Mouse (Mus musculus): ENCODE measurements at regions not wholly inside any gene's neighbourhood (a gene's known extent, or its start where the extent isn't known, plus 50 kb on each side); places are given as distances from the start of the nearest gene placed in this dataset.
"Not testable (repeated sequence)": the region's sequence is repeated elsewhere in the genome, so short reads cannot be mapped to it uniquely, and the experiment has no call there.

GRCm38 (mm10) chr5:39335321-39335720 is 420.0 kb downstream of the Hs3st1 start:
- DNase-seq (ENCODE audit: low spot score), result no peak

GRCm38 (mm10) chr5:39334241-39334640 is 421.0 kb downstream of the Hs3st1 start:
- no peak for DNase-seq (ENCODE audit: low spot score)

- no peak for DNase-seq (ENCODE audit: low spot score)
These were observed 429.9 kb downstream of the Hs3st1 start for GRCm38 (mm10) chr5:39325399-39325798.

- no peak for DNase-seq (ENCODE audit: low spot score)
These were observed 438.8 kb downstream of the Hs3st1 start for GRCm38 (mm10) chr5:39316478-39316877.

GRCm38 (mm10) chr5:39311211-39311610 is 434.6 kb upstream of the Clnk start:
- DNase-seq (ENCODE audit: low spot score), result no peak

GRCm38 (mm10) chr5:39305794-39306193 is 429.2 kb upstream of the Clnk start:
- DNase-seq (ENCODE audit: low spot score), result no peak

- DNase-seq (ENCODE audit: low spot score), result peak; percentile 38
These were observed 416.2 kb upstream of the Clnk start for GRCm38 (mm10) chr5:39292849-39293248.

GRCm38 (mm10) chr5:39281021-39281420 is 404.4 kb upstream of the Clnk start:
- no peak for DNase-seq (ENCODE audit: low spot score)

- DNase-seq (ENCODE audit: low spot score), result no peak
These were observed 397.2 kb upstream of the Clnk start for GRCm38 (mm10) chr5:39273710-39274385.

GRCm38 (mm10) chr5:39267106-39267505 is 390.5 kb upstream of the Clnk start:
- no peak for DNase-seq (ENCODE audit: low spot score)

GRCm38 (mm10) chr5:39260721-39261190 is 384.1 kb upstream of the Clnk start:
- no peak for DNase-seq (ENCODE audit: low spot score)

GRCm38 (mm10) chr5:39257745-39258144 is 381.1 kb upstream of the Clnk start:
- DNase-seq (ENCODE audit: low spot score), result no peak

GRCm38 (mm10) chr5:39252206-39252605 is 375.6 kb upstream of the Clnk start:
- no peak for DNase-seq (ENCODE audit: low spot score)

GRCm38 (mm10) chr5:39251021-39251420 is 374.4 kb upstream of the Clnk start:
- no peak for DNase-seq (ENCODE audit: low spot score)

- DNase-seq (ENCODE audit: low spot score), result no peak
These were observed 343.1 kb upstream of the Clnk start for GRCm38 (mm10) chr5:39219698-39220097.

- no peak for DNase-seq (ENCODE audit: low spot score)
These were observed 339.7 kb upstream of the Clnk start for GRCm38 (mm10) chr5:39216326-39216725.

GRCm38 (mm10) chr5:39215016-39215415 is 338.4 kb upstream of the Clnk start:
- no peak for DNase-seq (ENCODE audit: low spot score)

- DNase-seq (ENCODE audit: low spot score), result peak; percentile 23
These were observed 335.9 kb upstream of the Clnk start for GRCm38 (mm10) chr5:39212550-39212949.

- DNase-seq (ENCODE audit: low spot score), result no peak
These were observed 322.2 kb upstream of the Clnk start for GRCm38 (mm10) chr5:39198856-39199255.

- DNase-seq (ENCODE audit: low spot score), result not testable (repeated sequence)
These were observed 314.5 kb upstream of the Clnk start for GRCm38 (mm10) chr5:39191153-39191552.

- no peak for DNase-seq (ENCODE audit: low spot score)
These were observed 305.2 kb upstream of the Clnk start for GRCm38 (mm10) chr5:39181616-39182402.

GRCm38 (mm10) chr5:39181028-39181427 is 304.4 kb upstream of the Clnk start:
- DNase-seq (ENCODE audit: low spot score), result peak; percentile 40

- DNase-seq (ENCODE audit: low spot score), result peak; percentile 48
These were observed 301.3 kb upstream of the Clnk start for GRCm38 (mm10) chr5:39177891-39178290.
